Mouse (Mus musculus) midbrain, embryonic 16.5 days (tissue): ENCODE measurements at regions not wholly inside any gene's neighbourhood (a gene's known extent, or its start where the extent isn't known, plus 50 kb on each side); places are given as distances from the start of the nearest gene placed in this dataset.
A peak's percentile ranks its signal among the peaks of the same experiment; 100 is the strongest.

ENCODE experiments used
- ATAC-seq: fragments of 200-750 bp; cut with Nextera tagmentation; 2 replicates; pipeline ENCODE4 v1.8.0; 2017; ENCODE audit warnings: moderate TSS enrichment
- H3K27ac ChIP-seq: fragments of 300-500 bp; sonication (generic); 2 replicates; pipeline ENCODE4 v1.5.1; 2014; ENCODE audit warnings: mild to moderate bottlenecking, low read length, mixed read lengths
- H3K27me3 ChIP-seq: fragments of 300-500 bp; sonication (generic); 2 replicates; pipeline ENCODE4 v1.6.1; 2014; ENCODE audit warnings: low read depth, low read length, mixed read lengths; ENCODE audit not compliant: control insufficient read depth, insufficient read depth
- H3K36me3 ChIP-seq: fragments of 300-500 bp; sonication (generic); 2 replicates; pipeline ENCODE4 v1.6.1; 2014; ENCODE audit warnings: mild to moderate bottlenecking, low read length, moderate library complexity, mixed read lengths; ENCODE audit not compliant: control insufficient read depth, insufficient read depth
- H3K4me1 ChIP-seq: fragments of 300-500 bp; sonication (generic); 2 replicates; pipeline ENCODE4 v1.6.1; 2014; ENCODE audit warnings: mild to moderate bottlenecking, low read length, mixed read lengths; ENCODE audit not compliant: control insufficient read depth, insufficient read depth
- H3K4me2 ChIP-seq: fragments of 300-500 bp; sonication (generic); 2 replicates; pipeline ENCODE4 v1.6.1; 2014; ENCODE audit warnings: mild to moderate bottlenecking, low read length, mixed read lengths
- H3K4me3 ChIP-seq: fragments of 300-500 bp; sonication (generic); 2 replicates; pipeline ENCODE4 v1.5.1; 2014; ENCODE audit warnings: low read depth, mild to moderate bottlenecking, low read length, moderate library complexity, mixed read lengths
- H3K9ac ChIP-seq: fragments of 300-500 bp; sonication (generic); 2 replicates; pipeline ENCODE4 v1.6.1; 2014; ENCODE audit warnings: low read depth, low read length, mixed read lengths
- H3K9me3 ChIP-seq: fragments of 300-500 bp; sonication (generic); replicated peaks from 2 replicates; pipeline ENCODE4 v1.6.1; 2014; ENCODE audit warnings: mild to moderate bottlenecking, low read length, mixed read lengths; ENCODE audit not compliant: control insufficient read depth, poor library complexity, severe bottlenecking
- WGBS: fragments of 180-500 bp; shearing (Covaris S2); extraction: QIAGEN DNeasy Blood & Tissue Kit; methylation state at CpG from one replicate; pipeline ENCODE4 v1.1.7; 2014; 5-methylcytosine and 5-hydroxymethylcytosine counted together

GRCm38 (mm10) chr12:33626092-33626882 is 196.9 kb downstream of the Twistnb start:
- H3K27ac ChIP-seq = no peak overlapping the region
- no peak overlapping the region for H3K4me2 ChIP-seq
- no peak overlapping the region for H3K4me3 ChIP-seq
- no peak overlapping the region for H3K9ac ChIP-seq
- 71% methylated on average over 4 of the region's 4 CpGs for WGBS
- H3K9me3 ChIP-seq = no peaks in the 10 kb centered on the region
- ATAC-seq = no peak
- H3K4me1 ChIP-seq = no peaks in the 10 kb centered on the region
- H3K27me3 ChIP-seq = no peaks in the 10 kb centered on the region
- H3K36me3 ChIP-seq = no peaks in the 10 kb centered on the region

GRCm38 (mm10) chr12:33652597-33652996 is 223.2 kb downstream of the Twistnb start:
- ATAC-seq = no peak
- Histone ChIP-seq H3K4me1 (no peaks in the 10 kb centered on the region), H3K9me3 (no peaks in the 10 kb centered on the region), H3K27me3 (no peaks in the 10 kb centered on the region), H3K36me3 (no peaks in the 10 kb centered on the region), H3K4me2 (no peak overlapping the region), H3K27ac (no peak overlapping the region), H3K9ac (no peak overlapping the region), H3K4me3 (no peak overlapping the region)
- WGBS = 89% methylated on average over 1 of the region's 1 CpGs

- no peak overlapping the region for H3K4me2 ChIP-seq
- no peaks in the 10 kb centered on the region for H3K9me3 ChIP-seq
- H3K27me3 ChIP-seq = no peaks in the 10 kb centered on the region
- H3K36me3 ChIP-seq = no peaks in the 10 kb centered on the region
- H3K9ac ChIP-seq = no peak overlapping the region
- H3K27ac ChIP-seq = no peak overlapping the region
- 86% methylated on average over 6 of the region's 6 CpGs for WGBS
- no peaks in the 10 kb centered on the region for H3K4me1 ChIP-seq
- H3K4me3 ChIP-seq = no peak overlapping the region
- ATAC-seq = no peak
Observed at GRCm38 (mm10) chr12:33675508-33675907, 246.1 kb downstream of the Twistnb start.

- no peaks in the 10 kb centered on the region for H3K36me3 ChIP-seq
- no peaks in the 10 kb centered on the region for H3K4me1 ChIP-seq
- H3K9ac ChIP-seq = no peak overlapping the region
- H3K9me3 ChIP-seq = no peaks in the 10 kb centered on the region
- no peak overlapping the region for H3K4me3 ChIP-seq
- H3K27ac ChIP-seq = no peak overlapping the region
- ATAC-seq = no peak
- H3K27me3 ChIP-seq = no peaks in the 10 kb centered on the region
- no peak overlapping the region for H3K4me2 ChIP-seq
- WGBS = 91% methylated on average over 3 of the region's 3 CpGs
Observed at GRCm38 (mm10) chr12:33692870-33693269, 235.4 kb upstream of the Ferd3l start.

- Histone ChIP-seq H3K4me2 (no peak overlapping the region), H3K36me3 (no peaks in the 10 kb centered on the region), H3K9me3 (no peaks in the 10 kb centered on the region), H3K27ac (no peak overlapping the region), H3K4me3 (no peak overlapping the region), H3K9ac (no peak overlapping the region), H3K27me3 (no peaks in the 10 kb centered on the region), H3K4me1 (0 out of 2 replicates have a peak, but pooled peaks cover 2% of the 10 kb centered on the region)
- 85% methylated on average over 3 of the region's 3 CpGs for WGBS
- no peak for ATAC-seq
Observed at GRCm38 (mm10) chr12:33714392-33714791, 213.8 kb upstream of the Ferd3l start.

GRCm38 (mm10) chr12:33715997-33716396 is 212.2 kb upstream of the Ferd3l start:
- WGBS = 90% methylated on average over 2 of the region's 2 CpGs
- Histone ChIP-seq H3K4me3 (no peak overlapping the region), H3K9ac (no peak overlapping the region), H3K4me2 (no peak overlapping the region), H3K27me3 (no peaks in the 10 kb centered on the region), H3K36me3 (no peaks in the 10 kb centered on the region), H3K4me1 (0 out of 2 replicates have a peak, but pooled peaks cover 2% of the 10 kb centered on the region), H3K9me3 (no peaks in the 10 kb centered on the region), H3K27ac (no peak overlapping the region)
- no peak for ATAC-seq

GRCm38 (mm10) chr12:33717053-33717452 is 211.2 kb upstream of the Ferd3l start:
- Histone ChIP-seq H3K27me3 (no peaks in the 10 kb centered on the region), H3K4me2 (no peak overlapping the region), H3K36me3 (no peaks in the 10 kb centered on the region), H3K4me1 (0 out of 2 replicates have a peak, but pooled peaks cover 2% of the 10 kb centered on the region), H3K4me3 (no peak overlapping the region), H3K9ac (no peak overlapping the region), H3K27ac (no peak overlapping the region), H3K9me3 (no peaks in the 10 kb centered on the region)
- ATAC-seq = no peak
- WGBS = 30% methylated on average over 4 of the region's 4 CpGs

- WGBS = 18% methylated on average over 14 of the region's 14 CpGs
- no peaks in the 10 kb centered on the region for H3K36me3 ChIP-seq
- no peaks in the 10 kb centered on the region for H3K27me3 ChIP-seq
- H3K9me3 ChIP-seq = no peaks in the 10 kb centered on the region
- H3K27ac ChIP-seq = no peak overlapping the region
- peak; percentile 76; the same call in 1 of the 2 replicates for ATAC-seq
- peak overlapping the region; percentile 37 for H3K4me2 ChIP-seq
- 0 out of 2 replicates have a peak, but pooled peaks cover 2% of the 10 kb centered on the region for H3K4me1 ChIP-seq
- H3K9ac ChIP-seq = no peak overlapping the region
- no peak overlapping the region for H3K4me3 ChIP-seq
Observed at GRCm38 (mm10) chr12:33717601-33718260, 210.5 kb upstream of the Ferd3l start.

- no peaks in the 10 kb centered on the region for H3K9me3 ChIP-seq
- H3K27ac ChIP-seq = no peak overlapping the region
- ATAC-seq = no peak
- H3K4me1 ChIP-seq = 0 out of 2 replicates have a peak, but pooled peaks cover 2% of the 10 kb centered on the region
- 53% methylated on average over 7 of the region's 7 CpGs for WGBS
- no peak overlapping the region for H3K4me3 ChIP-seq
- H3K27me3 ChIP-seq = no peaks in the 10 kb centered on the region
- H3K9ac ChIP-seq = no peak overlapping the region
- H3K4me2 ChIP-seq = no peak overlapping the region
- no peaks in the 10 kb centered on the region for H3K36me3 ChIP-seq
Observed at GRCm38 (mm10) chr12:33719063-33719462, 209.2 kb upstream of the Ferd3l start.
